Mouse (Mus musculus): ENCODE results near the gene Agxt.

Gene Agxt

GRCm38 (mm10) chr1:93135036-93135526 is at the start of gene Agxt:
Gene Agxt, plus strand, starts transcription at chr1:93135240.
- DNase-seq (ENCODE audit: low read depth) = no peak

- no peak for DNase-seq (ENCODE audit: low read depth)
Observed at GRCm38 (mm10) chr1:93092582-93092981, 42.5 kb upstream of the Agxt start.

DNA sequence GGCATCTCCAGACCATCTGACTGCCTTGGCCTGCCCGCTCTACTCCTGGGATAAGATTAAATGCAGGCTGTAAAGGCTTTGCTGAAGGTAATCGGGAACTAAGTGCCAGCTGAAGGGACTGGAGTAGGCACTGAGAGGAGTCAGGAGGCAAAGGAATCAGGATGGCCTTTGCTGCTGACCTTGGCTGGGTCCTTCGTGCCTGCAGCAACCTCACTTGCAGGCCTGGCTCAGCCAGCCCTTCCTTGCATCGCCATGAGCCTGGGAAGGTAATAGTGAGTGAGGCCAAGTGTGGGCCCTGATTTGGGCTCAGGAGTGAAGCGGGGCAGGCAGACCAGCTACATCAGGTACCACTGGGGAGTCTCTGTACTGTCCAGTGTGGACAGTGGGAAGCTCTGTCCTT is 36.1 kb upstream of the Agxt start:
- no peak for DNase-seq (ENCODE audit: low read depth)

DNA sequence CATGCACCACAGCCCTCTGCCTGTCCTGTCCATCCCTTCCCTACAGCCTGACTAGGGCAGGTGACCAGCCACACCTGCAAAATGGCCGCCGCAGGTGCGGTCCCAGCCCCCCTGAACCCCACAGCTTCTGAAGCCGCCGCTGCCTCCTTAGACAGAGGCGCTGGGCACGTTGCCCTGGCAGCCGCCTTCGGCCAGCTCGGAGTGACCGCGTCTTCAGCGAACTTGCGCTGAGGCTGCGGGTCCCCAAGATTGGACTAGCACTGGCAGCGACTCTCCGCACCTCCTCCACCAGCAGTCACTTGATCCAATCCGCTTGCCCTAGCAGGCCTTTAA is 34.8 kb upstream of the Agxt start:
- DNase-seq (ENCODE audit: low read depth) = no peak

DNA sequence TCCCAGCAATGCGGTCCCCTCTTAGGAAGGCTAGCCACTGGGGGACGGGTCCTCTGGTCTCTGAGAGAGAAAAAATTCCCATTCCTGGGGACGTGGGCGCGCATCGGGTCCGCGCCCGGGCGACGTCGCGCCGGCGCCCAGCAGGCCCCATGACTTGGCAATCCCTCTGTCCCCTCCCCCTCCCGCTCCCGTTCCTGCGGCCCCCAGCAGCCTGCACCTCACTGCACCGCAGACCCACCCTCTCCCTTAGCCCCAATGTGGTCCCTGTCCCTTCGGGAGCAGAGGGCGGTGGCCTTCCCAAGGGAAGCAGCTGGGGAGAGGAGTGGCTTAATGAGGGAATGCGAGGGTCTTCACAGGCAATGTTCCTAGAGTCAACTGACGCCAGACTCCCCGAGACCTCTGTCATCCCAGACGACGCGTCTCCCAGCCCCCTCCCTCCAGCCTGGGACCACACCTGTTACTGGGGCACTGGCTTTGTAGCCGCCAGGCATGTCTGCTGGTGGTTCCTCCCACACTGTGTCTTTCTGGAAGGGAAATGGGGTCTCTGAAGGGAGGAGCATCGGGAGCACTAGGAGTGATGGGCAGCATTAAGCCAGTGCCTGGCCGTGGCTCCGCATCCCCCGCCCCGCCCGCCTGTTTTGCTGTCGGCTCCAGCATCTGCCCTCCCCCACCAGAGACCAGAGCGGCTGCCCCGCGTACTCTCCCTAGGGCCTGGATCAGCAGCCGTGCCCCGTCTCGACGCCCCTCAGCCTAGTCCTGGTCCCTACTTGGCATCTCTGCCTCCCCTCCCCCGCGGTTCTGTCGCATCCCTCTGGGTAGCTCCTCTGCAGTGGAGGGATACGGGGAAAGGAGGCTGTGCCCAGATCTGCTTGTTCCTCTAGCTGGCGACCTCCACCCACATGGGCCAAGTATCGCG is 34.2 kb upstream of the Agxt start:
- no peak for DNase-seq (ENCODE audit: low read depth)

DNA sequence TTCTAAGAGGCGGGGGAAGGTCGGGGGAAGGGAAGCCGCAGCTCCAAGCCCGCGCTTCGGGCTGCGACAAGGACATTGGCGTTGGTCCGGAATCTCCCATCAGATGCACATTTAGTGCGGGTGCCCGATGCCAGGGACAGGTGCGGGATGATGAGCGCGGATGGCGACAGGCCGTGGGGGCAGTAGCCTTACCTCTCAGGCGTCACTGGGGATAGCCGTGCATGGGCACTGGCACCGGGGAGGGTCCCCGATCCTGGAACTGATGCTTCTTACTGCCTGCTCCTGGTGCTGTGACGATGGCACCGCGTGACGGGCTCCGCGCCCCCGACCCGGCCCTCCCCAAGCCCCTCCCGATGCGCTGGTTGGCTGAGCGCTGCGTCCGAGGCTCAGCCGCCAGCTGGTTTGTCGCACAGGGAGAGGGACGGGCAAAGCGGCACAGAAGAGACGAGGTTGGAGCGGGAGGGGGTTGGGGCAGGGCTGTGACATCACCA is 33.4 kb upstream of the Agxt start, which contains the start of gene Kif1a:
TSS of gene Kif1a (minus strand) at position 381 of the 491 bp plus-strand sequence.
- no peak for DNase-seq (ENCODE audit: low read depth)

GRCm38 (mm10) chr1:93102700-93103099 is 32.3 kb upstream of the Agxt start:
- DNase-seq (ENCODE audit: low read depth) = no peak

DNA sequence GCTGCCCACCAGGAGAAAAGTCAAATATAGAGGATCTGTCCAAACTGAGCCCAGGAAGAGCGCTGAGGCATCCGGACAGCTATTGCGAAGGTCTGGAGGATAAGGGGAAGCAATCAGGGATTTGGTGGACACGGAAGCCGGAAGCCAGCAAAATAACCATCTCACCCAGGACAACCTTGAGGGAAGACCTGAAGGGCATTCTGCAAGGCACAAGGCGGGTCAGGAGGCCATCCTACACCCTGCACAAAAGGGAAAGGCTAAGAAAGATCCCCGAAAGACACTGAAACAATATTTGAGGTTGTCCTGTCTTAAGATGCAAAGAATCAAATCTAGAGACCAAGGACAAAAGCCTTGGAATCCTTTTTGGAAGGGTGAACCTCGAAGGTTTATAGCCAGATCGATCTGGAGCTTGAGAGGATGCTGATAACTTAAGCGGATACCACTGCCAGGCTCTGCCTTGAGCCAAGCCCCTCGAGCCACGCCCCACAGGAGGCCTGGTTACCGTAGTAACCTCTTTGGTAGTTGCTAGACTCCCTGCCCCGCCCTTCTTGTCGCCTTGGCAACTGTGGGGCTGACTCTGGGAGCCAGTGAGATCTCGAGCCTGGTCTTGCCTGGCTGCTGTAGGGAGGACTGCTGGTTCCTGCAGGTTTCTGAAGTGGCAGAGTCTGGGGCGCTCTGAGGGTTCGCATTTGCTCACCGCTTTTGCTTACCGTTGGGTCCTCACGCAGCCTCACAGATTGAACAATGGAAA is 20.2 kb upstream of the Agxt start:
- DNase-seq (ENCODE audit: low read depth) = peak; percentile 40

- no peak for DNase-seq (ENCODE audit: low read depth)
Observed at GRCm38 (mm10) chr1:93115471-93115870, 19.6 kb upstream of the Agxt start.

GRCm38 (mm10) chr1:93118816-93119215 is 16.2 kb upstream of the Agxt start:
- no peak for DNase-seq (ENCODE audit: low read depth)

DNA sequence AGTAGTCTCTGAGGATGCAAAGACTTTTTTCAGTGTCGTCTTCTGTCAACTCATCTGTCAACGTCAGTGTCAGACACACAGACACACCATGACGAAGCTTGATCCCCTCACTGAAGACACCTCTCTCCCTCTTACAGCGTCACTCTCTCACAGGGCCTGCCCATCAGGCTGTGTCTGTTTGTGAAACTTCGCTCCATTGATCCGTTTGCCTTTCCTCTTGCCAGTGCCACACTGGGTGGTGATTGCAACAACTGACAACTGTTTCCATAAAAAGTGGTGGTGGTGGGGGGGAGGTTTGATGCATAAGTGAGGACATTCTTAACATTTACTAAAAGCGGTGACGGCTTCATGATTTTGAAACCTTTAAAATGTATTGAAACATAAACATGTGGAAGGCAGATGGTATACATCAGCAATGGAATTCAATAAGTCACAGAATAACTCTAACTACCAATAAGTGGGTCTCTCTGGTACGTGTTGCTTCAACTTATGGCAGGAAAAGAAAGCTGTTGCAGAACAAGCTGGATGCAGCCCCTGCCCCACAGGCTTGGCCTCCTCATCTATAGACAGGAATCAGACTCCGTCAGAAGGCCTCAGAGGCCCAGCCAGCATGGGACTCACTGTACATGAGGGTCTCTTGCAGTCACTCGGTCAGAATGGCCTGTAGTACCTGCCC is 11.7 kb upstream of the Agxt start:
- DNase-seq (ENCODE audit: low read depth) = no peak

- DNase-seq (ENCODE audit: low read depth) = no peak
Observed at GRCm38 (mm10) chr1:93124066-93124465, 11.0 kb upstream of the Agxt start.

DNA sequence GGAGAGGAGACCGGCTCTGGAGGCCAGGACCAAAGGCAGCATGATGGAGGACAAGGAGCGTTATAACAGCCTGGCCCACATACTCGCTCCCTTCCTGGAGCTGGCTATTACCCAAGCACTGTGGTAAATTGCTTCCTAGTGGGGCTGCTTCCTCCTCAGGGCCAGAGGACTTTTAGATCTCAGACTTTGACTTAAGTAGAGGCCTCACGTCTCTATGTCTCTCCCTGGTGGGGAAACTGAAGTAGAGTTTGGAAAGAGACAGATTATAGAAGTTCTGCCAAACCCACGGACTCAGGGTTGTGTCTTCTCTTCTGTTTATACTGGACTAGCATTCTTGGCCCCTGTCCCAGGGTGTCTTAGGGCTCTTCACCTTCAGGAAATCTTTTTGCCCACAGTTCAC is 9.8 kb upstream of the Agxt start:
- peak; percentile 27 for DNase-seq (ENCODE audit: low read depth)

- no peak for DNase-seq (ENCODE audit: low read depth)
Observed at GRCm38 (mm10) chr1:93128209-93128608, 6.8 kb upstream of the Agxt start.

DNA sequence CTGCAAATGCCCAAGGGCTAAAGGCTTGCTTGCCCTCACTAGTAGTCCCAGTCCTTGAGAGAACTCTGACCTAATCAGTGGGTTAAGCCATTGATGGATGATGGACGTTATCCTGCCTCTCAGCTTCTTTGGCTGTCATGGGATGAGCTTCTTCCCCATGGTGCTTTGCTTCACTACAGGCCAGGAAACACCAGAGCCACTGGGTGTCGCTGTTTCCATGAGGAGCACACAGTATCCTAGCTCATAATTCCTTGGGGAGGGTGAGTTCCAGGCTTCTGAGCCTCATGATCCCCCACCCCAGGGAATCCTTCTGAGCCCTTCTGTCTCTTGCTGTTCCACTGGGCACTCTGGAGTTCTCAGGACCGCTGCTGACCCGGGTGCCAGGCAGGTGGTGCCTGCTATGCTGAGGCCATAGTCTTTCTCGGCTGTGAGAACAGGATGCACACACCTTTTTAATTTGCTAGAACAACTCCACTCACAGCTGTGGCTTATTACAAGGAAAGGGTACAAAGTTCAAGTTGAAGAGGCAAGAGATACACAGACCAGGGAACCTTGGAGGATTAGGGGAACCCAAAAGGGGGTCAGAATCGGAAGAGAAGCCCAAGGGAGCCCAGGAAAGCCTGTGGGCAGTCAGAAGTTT is 6.2 kb upstream of the Agxt start:
- peak; percentile 27 for DNase-seq (ENCODE audit: low read depth)

DNA sequence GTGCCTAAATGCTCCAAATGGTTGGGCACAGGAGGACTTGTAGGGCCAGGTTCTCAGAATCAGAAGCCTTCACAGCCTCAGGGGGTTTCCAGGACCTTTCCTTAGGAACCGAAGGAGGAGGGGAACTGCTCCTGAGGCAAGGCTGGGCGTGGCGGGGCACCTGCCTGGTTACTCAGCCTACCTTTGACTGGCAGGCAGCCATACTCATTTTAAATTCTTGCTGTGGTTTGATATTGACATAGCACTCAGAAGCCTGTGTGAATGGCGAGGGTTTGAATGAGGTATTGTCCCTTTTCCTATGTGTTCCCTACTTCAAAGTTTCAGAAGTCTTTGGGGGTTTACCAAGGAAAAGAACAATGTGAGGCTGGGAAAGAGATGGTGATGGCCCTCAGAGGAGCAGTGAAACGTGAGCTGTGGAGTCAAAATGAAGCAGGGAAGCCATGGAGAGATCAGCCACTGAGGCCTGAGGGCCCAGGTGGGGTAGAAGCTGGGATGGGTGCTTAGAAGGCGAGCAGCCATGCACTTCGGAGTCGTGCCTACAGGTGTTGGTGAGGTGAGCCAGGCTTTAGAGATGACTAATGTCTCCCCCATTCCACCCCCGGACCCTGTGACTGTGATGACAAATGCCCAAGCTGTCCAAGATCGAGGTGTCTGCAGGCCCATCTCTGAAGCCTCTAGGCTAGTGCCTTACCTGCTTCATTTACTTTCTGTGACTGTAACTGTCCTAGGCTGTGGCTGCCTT is 4.6 kb upstream of the Agxt start:
- no peak for DNase-seq (ENCODE audit: low read depth)

- DNase-seq (ENCODE audit: low read depth) = no peak
Observed at GRCm38 (mm10) chr1:93132676-93133075, 2.4 kb upstream of the Agxt start.

DNA sequence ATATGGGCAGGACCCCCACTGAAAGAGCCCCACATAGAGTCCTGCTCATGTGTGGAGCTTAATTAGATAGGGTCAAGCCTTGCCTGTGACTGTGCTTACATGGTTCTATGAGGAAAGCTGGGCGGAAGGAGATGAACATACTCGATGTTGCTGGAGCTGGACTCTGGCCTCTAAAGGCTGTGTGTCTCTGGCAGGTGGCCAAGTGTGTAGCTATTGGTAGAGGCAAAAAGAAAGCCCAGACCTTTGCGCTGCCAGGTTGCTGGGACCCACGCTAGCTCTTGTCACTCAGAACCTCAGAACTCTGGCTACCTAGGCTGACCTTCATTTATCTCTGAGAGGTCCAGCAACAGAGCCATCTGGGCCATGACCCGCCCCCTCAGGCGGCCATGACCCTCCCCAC is 3.5 kb downstream of the Agxt start:
- no peak for DNase-seq (ENCODE audit: low read depth)

GRCm38 (mm10) chr1:93139713-93140112 is 4.7 kb downstream of the Agxt start:
- no peak for DNase-seq (ENCODE audit: low read depth)

GRCm38 (mm10) chr1:93142871-93143270 is 7.8 kb downstream of the Agxt start:
- DNase-seq (ENCODE audit: low read depth) = no peak

GRCm38 (mm10) chr1:93144176-93144575 is 9.1 kb downstream of the Agxt start:
- no peak for DNase-seq (ENCODE audit: low read depth)

All from fibroblast of lung, adult 2 months (primary cell).